Mouse (Mus musculus): Measurements from ENCODE around the gene Gm16368.
"Not testable (repeated sequence)": the region's sequence is repeated elsewhere in the genome, so short reads cannot be mapped to it uniquely, and the experiment has no call there.

DNA sequence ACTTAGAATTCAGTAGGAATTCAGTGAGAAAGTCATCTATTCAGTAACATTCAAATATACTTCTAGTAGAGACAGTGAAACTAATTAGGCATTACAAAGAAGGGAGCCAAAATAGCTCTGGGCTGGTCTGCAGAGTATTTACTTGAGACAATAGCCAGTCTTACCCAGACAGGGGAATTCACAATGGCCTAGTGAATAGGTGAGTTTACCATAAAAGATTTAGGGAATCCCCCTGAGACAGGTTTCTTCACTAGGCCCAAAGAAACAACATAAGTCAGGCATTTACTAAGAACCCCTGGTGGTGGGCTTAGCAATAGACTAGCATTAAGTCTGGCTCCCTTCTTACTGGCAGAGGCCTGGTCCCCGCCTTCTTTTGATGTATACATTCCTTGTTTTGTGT, 38.3 kb upstream of the Gm16368 start:
- TF ChIP-seq ZNF384 (IDR thresholded peaks at IDR 0.05; ENCODE audit: low read depth, low read length); ZC3H11A (IDR thresholded peaks at IDR 0.05; ENCODE audit: borderline replicate concordance, low read depth, low read length): not testable (repeated sequence)
